Mouse (Mus musculus) embryonic facial prominence, embryonic 11.5 days (tissue): ENCODE data around the gene Cenps. TPM values are rescaled to one million over a fixed set of nuclear protein-coding genes. Genes with fewer than 3 reads are reported as not detected.
"Not testable (repeated sequence)": the region's sequence is repeated elsewhere in the genome, so short reads cannot be mapped to it uniquely, and the experiment has no call there.

ENCODE experiments used
- ATAC-seq: fragments of 200-750 bp; cut with Nextera tagmentation; replicated peaks from 2 replicates; pipeline ENCODE4 v1.8.0; 2017; ENCODE audit warnings: low read depth; ENCODE audit not compliant: insufficient number of reproducible peaks, low FRiP score, low TSS enrichment
- DNase-seq: peaks from one replicate; pipeline ENCODE4 v3.0.0-alpha.2; 2015; ENCODE audit warnings: low spot score
- H3K27ac ChIP-seq: fragments of 300-500 bp; sonication (generic); replicated peaks from 2 replicates; pipeline ENCODE4 v1.5.1; 2014; ENCODE audit warnings: mild to moderate bottlenecking, low read depth, low read length, control low read depth
- H3K27me3 ChIP-seq: fragments of 300-500 bp; sonication (generic); 2 replicates; pipeline ENCODE4 v1.6.1; 2014; ENCODE audit warnings: mild to moderate bottlenecking, low read length, moderate library complexity, mixed read lengths; ENCODE audit not compliant: control insufficient read depth, insufficient read depth
- H3K36me3 ChIP-seq: fragments of 300-500 bp; sonication (generic); replicated peaks from 2 replicates; pipeline ENCODE4 v1.6.1; 2014; ENCODE audit warnings: low read depth, mild to moderate bottlenecking, low read length, moderate library complexity, mixed read lengths; ENCODE audit not compliant: control insufficient read depth, insufficient read depth
- H3K4me1 ChIP-seq: fragments of 300-500 bp; sonication (generic); 2 replicates; pipeline ENCODE4 v1.6.1; 2014; ENCODE audit warnings: low read length, mixed read lengths; ENCODE audit not compliant: control insufficient read depth, insufficient read depth
- H3K4me2 ChIP-seq: fragments of 300-500 bp; sonication (generic); 2 replicates; pipeline ENCODE4 v1.6.1; 2014; ENCODE audit warnings: low read depth, mild to moderate bottlenecking, control low read depth, low read length, moderate library complexity
- H3K4me3 ChIP-seq: fragments of 300-500 bp; sonication (generic); 2 replicates; pipeline ENCODE4 v1.5.1; 2014; ENCODE audit warnings: low read depth, low read length, control low read depth
- H3K9ac ChIP-seq: fragments of 300-500 bp; sonication (generic); replicated peaks from 2 replicates; pipeline ENCODE4 v1.6.1; 2014; ENCODE audit warnings: mild to moderate bottlenecking, control low read depth, low read length
- H3K9me3 ChIP-seq: fragments of 300-500 bp; sonication (generic); replicated peaks from 2 replicates; pipeline ENCODE4 v1.6.1; 2016; ENCODE audit warnings: mild to moderate bottlenecking, low read length, inconsistent platforms, mixed read lengths; ENCODE audit not compliant: control insufficient read depth
- WGBS: fragments of 180-500 bp; shearing (Covaris S2); extraction: QIAGEN DNeasy Blood & Tissue Kit; methylation state at CpG from one replicate; pipeline ENCODE4 v1.1.7; 2014; 5-methylcytosine and 5-hydroxymethylcytosine counted together
- polyA plus RNA-seq: library from polyadenylated mRNA; unstranded; fragments of >200 nt; fragmentation: Nextera tagmentation; extraction: Ambion mirVana; gene quantifications from 2 replicates; pipeline ENCODE4 v1.2.1, GENCODE M21; 2014

The Cenps gene
- polyA plus RNA-seq, 1 experiment from 2014 or later, result 53.5 TPM

GRCm38 (mm10) chr4:149173661-149174060, 36.2 kb upstream of the Cenps start:
- no peaks in the 10 kb centered on the region for H3K36me3 ChIP-seq
- H3K9ac ChIP-seq, result no peak overlapping the region
- H3K27ac ChIP-seq, result no peak overlapping the region
- ATAC-seq (no peak), DNase-seq (no peak)
- no peaks in the 10 kb centered on the region for H3K4me1 ChIP-seq
- no peak overlapping the region for H3K4me3 ChIP-seq
- H3K4me2 ChIP-seq, result no peak overlapping the region
- 84% methylated on average over 6 of the region's 6 CpGs for WGBS
- no peaks in the 10 kb centered on the region for H3K9me3 ChIP-seq
- H3K27me3 ChIP-seq, result no peaks in the 10 kb centered on the region

- H3K4me2 ChIP-seq, result no peak overlapping the region
- H3K4me3 ChIP-seq, result no peak overlapping the region
- no peaks in the 10 kb centered on the region for H3K36me3 ChIP-seq
- H3K9ac ChIP-seq, result no peak overlapping the region
- ATAC-seq (no peak), DNase-seq (no peak)
- H3K27ac ChIP-seq, result no peak overlapping the region
- WGBS, result 76% methylated on average over 2 of the region's 2 CpGs
- no peaks in the 10 kb centered on the region for H3K27me3 ChIP-seq
- no peaks in the 10 kb centered on the region for H3K4me1 ChIP-seq
- H3K9me3 ChIP-seq, result no peaks in the 10 kb centered on the region
Observed at GRCm38 (mm10) chr4:149172666-149173065, 35.2 kb upstream of the Cenps start.

- Histone ChIP-seq H3K4me3 (no peak overlapping the region), H3K4me2 (no peak overlapping the region), H3K9ac (no peak overlapping the region), H3K9me3 (no peaks in the 10 kb centered on the region), H3K36me3 (no peaks in the 10 kb centered on the region), H3K27ac (no peak overlapping the region), H3K27me3 (no peaks in the 10 kb centered on the region), H3K4me1 (no peaks in the 10 kb centered on the region)
- DNase-seq, result no peak
- ATAC-seq, result no peak
- 85% methylated on average over 5 of the region's 5 CpGs for WGBS
Observed at GRCm38 (mm10) chr4:149172083-149172482, 34.7 kb upstream of the Cenps start.

- Histone ChIP-seq H3K9ac (no peak overlapping the region), H3K27me3 (no peaks in the 10 kb centered on the region), H3K27ac (no peak overlapping the region), H3K4me1 (peaks cover 2% of the 10 kb centered on the region; the same call in 1 of the 2 replicates), H3K4me3 (no peak overlapping the region), H3K36me3 (no peaks in the 10 kb centered on the region), H3K4me2 (no peak overlapping the region), H3K9me3 (no peaks in the 10 kb centered on the region)
- 76% methylated on average over 5 of the region's 5 CpGs for WGBS
- no peak for DNase-seq
- no peak for ATAC-seq
Observed at GRCm38 (mm10) chr4:149171581-149171981, 34.2 kb upstream of the Cenps start.

GRCm38 (mm10) chr4:149170394-149170931, 33.0 kb upstream of the Cenps start:
- ATAC-seq (no peak), DNase-seq (no peak)
- Histone ChIP-seq H3K27me3 (no peaks in the 10 kb centered on the region), H3K4me2 (no peak overlapping the region), H3K9ac (no peak overlapping the region), H3K36me3 (no peaks in the 10 kb centered on the region), H3K27ac (0 out of 2 replicates have a peak overlapping the region, but pooled peaks have one; percentile 4), H3K4me3 (no peak overlapping the region), H3K9me3 (no peaks in the 10 kb centered on the region), H3K4me1 (peaks cover 2% of the 10 kb centered on the region; the same call in 1 of the 2 replicates)
- WGBS, result 61% methylated on average over 7 of the region's 7 CpGs

- H3K27ac ChIP-seq, DNase-seq: not testable (repeated sequence)
- WGBS, result 79% methylated on average over 7 of the region's 8 CpGs
Observed at GRCm38 (mm10) chr4:149169926-149170325, 32.5 kb upstream of the Cenps start.

GRCm38 (mm10) chr4:149168016-149168415, 30.6 kb upstream of the Cenps start:
- 56% methylated on average over 2 of the region's 2 CpGs for WGBS
- H3K4me2 ChIP-seq, result no peak overlapping the region
- ATAC-seq (no peak), DNase-seq (no peak)
- no peak overlapping the region for H3K27ac ChIP-seq
- H3K9me3 ChIP-seq, result no peaks in the 10 kb centered on the region
- H3K4me1 ChIP-seq, result peaks cover 2% of the 10 kb centered on the region; the same call in 1 of the 2 replicates
- no peak overlapping the region for H3K4me3 ChIP-seq
- no peaks in the 10 kb centered on the region; the same call in 1 of the 2 replicates for H3K36me3 ChIP-seq
- H3K9ac ChIP-seq, result no peak overlapping the region
- no peaks in the 10 kb centered on the region for H3K27me3 ChIP-seq

More at GRCm38 (mm10) chr4:149169926-149170325, 32.5 kb upstream of the Cenps start:
- not testable (repeated sequence) for H3K4me3 ChIP-seq, H3K4me1 ChIP-seq, H3K4me2 ChIP-seq, H3K9me3 ChIP-seq, H3K36me3 ChIP-seq, H3K9ac ChIP-seq, ATAC-seq, H3K27me3 ChIP-seq

GRCm38 (mm10) chr4:149166957-149167611, 29.7 kb upstream of the Cenps start:
- H3K27ac ChIP-seq, result peak overlapping the region; percentile 70
- peak; percentile 42 for DNase-seq
- H3K4me2 ChIP-seq, result peak overlapping the region; percentile 76
- peak overlapping the region; percentile 93 for H3K4me3 ChIP-seq
- WGBS, result 2% methylated on average over 27 of the region's 27 CpGs
- no peaks in the 10 kb centered on the region; the same call in 1 of the 2 replicates for H3K36me3 ChIP-seq
- H3K4me1 ChIP-seq, result peaks cover 2% of the 10 kb centered on the region; the same call in 1 of the 2 replicates
- H3K9me3 ChIP-seq, result no peaks in the 10 kb centered on the region
- peak overlapping the region; percentile 91 for H3K9ac ChIP-seq
- no peak; the same call in 1 of the 2 replicates for ATAC-seq
- no peaks in the 10 kb centered on the region for H3K27me3 ChIP-seq
